Mouse (Mus musculus) neutrophil, adult 59 days (primary cell): ENCODE measurements around the gene Cdkl4. TPM values are rescaled to one million over a fixed set of nuclear protein-coding genes. Genes with fewer than 3 reads are reported as not detected.

Source experiments
- total RNA-seq, 2 experiments: library from RNA; stranded (reverse); gene quantifications; 1 replicate in 1 of 2; 2 replicates in 1 of 2; pipeline ENCODE4 v1.2.4; 2023

The Cdkl4 gene
- total RNA-seq: 1 to 10 TPM in 1 of 2 experiments, under 1 TPM in 1; 0.49 to 1.2 TPM

GRCm38 (mm10) chr17:80577639-80578038, at the start of gene Cdkl4:
Cdkl4 (minus strand) TSS chr17:80577813.

DNA sequence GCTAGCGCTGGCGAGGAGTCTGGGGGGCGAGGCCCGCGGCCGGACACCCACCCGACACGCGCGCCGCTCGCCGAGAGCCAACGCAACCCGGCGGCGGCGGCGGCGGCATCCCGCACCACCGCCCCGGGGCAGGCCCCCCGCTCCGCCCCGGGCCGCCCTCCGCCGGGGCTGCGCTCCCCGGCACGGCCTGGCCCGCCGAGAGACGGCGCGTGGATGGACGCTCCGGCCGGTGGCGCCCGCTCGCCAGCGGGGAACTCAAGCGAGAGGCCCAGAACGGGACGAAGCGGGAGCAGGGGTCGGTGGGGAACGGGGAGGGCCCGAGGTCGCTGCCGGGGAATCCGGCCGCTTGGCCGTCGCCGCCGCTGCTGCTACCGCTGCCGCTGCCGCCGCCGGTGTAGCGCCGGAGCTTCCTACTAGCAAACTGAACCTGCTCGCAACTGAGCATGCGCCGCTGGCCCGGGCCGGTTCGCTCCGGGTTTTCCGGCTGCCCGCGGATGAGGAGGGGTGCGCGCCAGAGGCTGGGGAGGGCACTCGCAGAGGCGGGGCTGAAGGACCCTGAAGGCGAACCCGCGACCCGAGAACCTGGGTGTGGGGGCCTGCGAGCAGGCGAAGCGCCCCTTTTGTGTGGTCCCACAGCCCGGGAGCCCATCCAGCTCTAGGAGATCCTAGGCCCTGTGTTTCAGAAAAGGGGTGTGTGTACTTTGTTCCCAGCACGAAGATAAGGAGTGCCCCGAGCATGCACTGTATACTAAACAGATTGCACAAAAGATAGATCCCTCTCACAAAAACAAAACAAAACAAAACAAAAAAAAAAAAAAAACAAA, 97.4 kb downstream of the Cdkl4 start, which contains the start of gene Sos1:
Gene Sos1 (minus strand): TSS at position 423 of the 824 bp plus-strand sequence.

Other genes starting within 250 kb of the Cdkl4 start
- not detected for gene Gm10190, start 204.3 kb downstream of the Cdkl4 start, total RNA-seq
- gene Sos1, start 97.4 kb downstream of the Cdkl4 start, total RNA-seq: 10 to 100 TPM; 10.3 to 12.2 TPM
- 1 to 10 TPM; 3.9 to 4.2 TPM for gene Map4k3, start 150.7 kb upstream of the Cdkl4 start, total RNA-seq